Mouse (Mus musculus): Measurements from ENCODE around the gene Ppp1r14a. TPM values are rescaled to one million over a fixed set of nuclear protein-coding genes. Genes with fewer than 3 reads are reported as not detected.

Gene Ppp1r14a
- total and polyA plus RNA-seq, 3 experiments = 3.8 to 7.1 TPM; not detected in 1

- TF ChIP-seq POLR2A (IDR thresholded peaks at IDR 0.05; ENCODE audit: control insufficient read depth in 1 of 2, insufficient read depth in 1 of 2, low read depth in 1 of 2, low read length in 2 of 2, poor library complexity in 1 of 2) (no peak), ZKSCAN1 (IDR thresholded peaks at IDR 0.05; ENCODE audit: low read depth, low read length) (no peak), MEF2A (IDR thresholded peaks at IDR 0.05; ENCODE audit: extremely low read depth, insufficient replicate concordance, low read depth, low read length, poor library complexity, severe bottlenecking) (no peak), ETS1 (IDR thresholded peaks at IDR 0.05; ENCODE audit: low read depth, low read length) (no peak), MAX (IDR thresholded peaks at IDR 0.05; ENCODE audit: low read length) (no peak), TCF12 (IDR thresholded peaks at IDR 0.05; ENCODE audit: low read depth, low read length) (no peak), MYC (IDR thresholded peaks at IDR 0.05; ENCODE audit: low read depth, low read length) (no peak), ZMIZ1 (IDR thresholded peaks at IDR 0.05; ENCODE audit: low read depth, low read length) (no peak), TBP (IDR thresholded peaks at IDR 0.05; ENCODE audit: low read depth, low read length) (no peak), ZNF384 (IDR thresholded peaks at IDR 0.05; ENCODE audit: low read depth, low read length) (no peak), BHLHE40 (IDR thresholded peaks at IDR 0.05; ENCODE audit: borderline replicate concordance, low read depth, low read length) (no peak), GATA1 (IDR thresholded peaks at IDR 0.05; ENCODE audit: low read depth, low read length) (no peak), RCOR1 (IDR thresholded peaks at IDR 0.05; ENCODE audit: low read depth, low read length) (no peak), HCFC1 (IDR thresholded peaks at IDR 0.05; ENCODE audit: low read depth, low read length) (no peak), KAT2A (conservative IDR thresholded peaks at IDR 0.05; ENCODE audit: low read depth, low read length) (no peak), USF2 (IDR thresholded peaks at IDR 0.05; ENCODE audit: borderline replicate concordance in 1 of 2, insufficient read depth in 1 of 2, low read depth in 1 of 2, low read length in 2 of 2) (no peak), SIN3A (IDR thresholded peaks at IDR 0.05; ENCODE audit: low read length) (no peak)
- H3K36me3 ChIP-seq (ENCODE audit: control insufficient read depth in 1 of 2, insufficient read depth in 2 of 2, low read length in 2 of 2) = peaks cover 0 to 2% of the 10 kb centered on the region in 2 experiments; a peak in 1 of 4 replicates
- no peak overlapping the region for H3K9ac ChIP-seq (ENCODE audit: control insufficient read depth, low read depth, low read length, poor library complexity, severe bottlenecking)
Measured at GRCm38 (mm10) chr7:29266931-29267330, 22.2 kb upstream of the Ppp1r14a start.

GRCm38 (mm10) chr7:29270445-29270844 lies 18.7 kb upstream of the Ppp1r14a start:
- no peak overlapping the region for H3K27ac ChIP-seq (ENCODE audit: control insufficient read depth, low read depth, low read length)
- TF ChIP-seq TBP (IDR thresholded peaks at IDR 0.05; ENCODE audit: low read depth, low read length) (no peak), MAFK (IDR thresholded peaks at IDR 0.05; ENCODE audit: borderline replicate concordance, low read depth, low read length) (no peak), TCF12 (IDR thresholded peaks at IDR 0.05; ENCODE audit: low read depth, low read length) (no peak), ZMIZ1 (IDR thresholded peaks at IDR 0.05; ENCODE audit: low read depth, low read length) (no peak), SMC3 (IDR thresholded peaks at IDR 0.05; ENCODE audit: low read depth, low read length) (no peak), MAZ (IDR thresholded peaks at IDR 0.05; ENCODE audit: low read depth, low read length) (no peak), CHD2 (IDR thresholded peaks at IDR 0.05; ENCODE audit: low read length) (no peak), POLR2AphosphoS5 (IDR thresholded peaks at IDR 0.05; ENCODE audit: borderline replicate concordance, low read depth, low read length) (no peak), E2F4 (IDR thresholded peaks at IDR 0.05; ENCODE audit: borderline replicate concordance, low read depth, low read length) (no peak), ZKSCAN1 (IDR thresholded peaks at IDR 0.05; ENCODE audit: low read depth, low read length) (no peak), RCOR1 (IDR thresholded peaks at IDR 0.05; ENCODE audit: low read depth, low read length) (no peak), GATA1 (IDR thresholded peaks at IDR 0.05; ENCODE audit: low read depth, low read length) (no peak), CHD1 (IDR thresholded peaks at IDR 0.05; ENCODE audit: low read depth, low read length) (no peak)
- H3K36me3 ChIP-seq (ENCODE audit: control insufficient read depth in 1 of 2, insufficient read depth in 2 of 2, low read length in 2 of 2) = peaks cover 0 to 2% of the 10 kb centered on the region in 2 experiments; a peak in 1 of 4 replicates

More at GRCm38 (mm10) chr7:29266931-29267330, 22.2 kb upstream of the Ppp1r14a start:
- Histone ChIP-seq H3K9me3 (replicated peaks; ENCODE audit: insufficient read depth, low read length) (no peaks in the 10 kb centered on the region), H3K4me1 (ENCODE audit: control insufficient read depth in 1 of 2, insufficient read depth in 2 of 2, low read length in 2 of 2) (no peaks in the 10 kb centered on the region), H3K27ac (ENCODE audit: control insufficient read depth, low read depth, low read length) (no peak overlapping the region), H3K4me3 (ENCODE audit: control insufficient read depth in 1 of 2, insufficient read depth in 1 of 2, low read depth in 2 of 2, low read length in 2 of 2) (no peak overlapping the region), H3K27me3 (ENCODE audit: control insufficient read depth in 1 of 2, insufficient read depth in 2 of 2, low read length in 2 of 2) (no peaks in the 10 kb centered on the region), H3K79me2 (ENCODE audit: control insufficient read depth, insufficient read depth, low read length, poor library complexity) (peaks cover 2% of the 10 kb centered on the region; the same call in 1 of the 2 replicates)
- DNase-seq (ENCODE audit: low read depth, low spot score) = no peak

More at GRCm38 (mm10) chr7:29270445-29270844, 18.7 kb upstream of the Ppp1r14a start:
- H3K4me3 ChIP-seq (ENCODE audit: control insufficient read depth in 1 of 2, insufficient read depth in 1 of 2, low read depth in 2 of 2, low read length in 2 of 2) = no peak overlapping the region
- no peak overlapping the region for H3K9ac ChIP-seq (ENCODE audit: control insufficient read depth, low read depth, low read length, poor library complexity, severe bottlenecking)
- no peaks in the 10 kb centered on the region for H3K9me3 ChIP-seq (replicated peaks; ENCODE audit: insufficient read depth, low read length)
- no peaks in the 10 kb centered on the region for H3K4me1 ChIP-seq (ENCODE audit: control insufficient read depth in 1 of 2, insufficient read depth in 2 of 2, low read length in 2 of 2)
- no peak for DNase-seq (ENCODE audit: low read depth, low spot score)
- H3K27me3 ChIP-seq (ENCODE audit: control insufficient read depth in 1 of 2, insufficient read depth in 2 of 2, low read length in 2 of 2) = no peaks in the 10 kb centered on the region
- peaks cover 2% of the 10 kb centered on the region; the same call in 1 of the 2 replicates for H3K79me2 ChIP-seq (ENCODE audit: control insufficient read depth, insufficient read depth, low read length, poor library complexity)

Data from MEL (cell line).